10 mouse cellular contexts compared by ENCODE assay signal in genomic region chr9:122188724-122189123, GRCm38 (mm10).
DNase-seq lines count a peak whose midpoint lies in the region; ATAC-seq and TF ChIP-seq lines count a peak whose summit lies in the region.
"Had no signal": no experiment of that assay in that cellular context is flagged by ENCODE, and none has a peak within 500 bp of the region (broad histone marks: within the 10 kb centered on the region; RNA-seq: fewer than 3 reads in every experiment).

No protein-coding gene starts in this region.

- H3K4me2 ChIP-seq in intestine, postnatal 0 days (replicated peaks; ENCODE audit: low read depth) = no peak overlapping the region
- H3K4me2 ChIP-seq in stomach, embryonic 15.5 days = no peak overlapping the region
- no peak overlapping the region for H3K4me2 ChIP-seq in hindbrain, embryonic 13.5 days

- peaks cover 10% of the 10 kb centered on the region for H3K4me1 ChIP-seq in kidney, adult 2 months (ENCODE audit: control insufficient read depth, insufficient read depth, low read length)
- H3K4me1 ChIP-seq in E14TG2a.4 (replicated peaks; ENCODE audit: low read depth, low read length) = no peaks in the 10 kb centered on the region
- H3K4me1 ChIP-seq in intestine, postnatal 0 days (replicated peaks; ENCODE audit: control insufficient read depth, insufficient read depth, low read length) = no peaks in the 10 kb centered on the region
- peaks cover 9% of the 10 kb centered on the region; the same call in 1 of the 2 replicates for H3K4me1 ChIP-seq in stomach, embryonic 15.5 days
- no peaks in the 10 kb centered on the region for H3K4me1 ChIP-seq in hindbrain, embryonic 13.5 days (replicated peaks)

- H3K4me3 ChIP-seq in kidney, adult 2 months (ENCODE audit: insufficient read depth, low read depth, low read length) = no peak overlapping the region
- H3K4me3 ChIP-seq in E14TG2a.4 (replicated peaks; ENCODE audit: low read length) = no peak overlapping the region
- H3K4me3 ChIP-seq in intestine, postnatal 0 days (ENCODE audit: low read depth, low read length) = no peak overlapping the region
- H3K4me3 ChIP-seq in stomach, embryonic 15.5 days (replicated peaks) = no peak overlapping the region
- no peak overlapping the region for H3K4me3 ChIP-seq in hindbrain, embryonic 13.5 days

- ATAC-seq in intestine, postnatal 0 days = peak; percentile 92
- peak; percentile 53; the same call in 1 of the 2 replicates for ATAC-seq in stomach, embryonic 15.5 days (ENCODE audit: insufficient read depth, low FRiP score, low read depth)
- ATAC-seq in hindbrain, embryonic 13.5 days (ENCODE audit: low FRiP score) = no peak

- H3K36me3 ChIP-seq in kidney, adult 2 months (ENCODE audit: control insufficient read depth, insufficient read depth, low read length) = no peaks in the 10 kb centered on the region
- H3K36me3 ChIP-seq in E14TG2a.4 (ENCODE audit: insufficient read depth, low read length) = no peaks in the 10 kb centered on the region
- no peaks in the 10 kb centered on the region for H3K36me3 ChIP-seq in intestine, postnatal 0 days (ENCODE audit: control insufficient read depth, insufficient read depth)
- no peaks in the 10 kb centered on the region for H3K36me3 ChIP-seq in stomach, embryonic 15.5 days
- H3K36me3 ChIP-seq in hindbrain, embryonic 13.5 days = no peaks in the 10 kb centered on the region

- no peak overlapping the region for H3K9ac ChIP-seq in intestine, postnatal 0 days (ENCODE audit: low read depth, low read length)
- H3K9ac ChIP-seq in stomach, embryonic 15.5 days = no peak overlapping the region
- H3K9ac ChIP-seq in hindbrain, embryonic 13.5 days = no peak overlapping the region

- H3K27ac ChIP-seq in kidney, adult 2 months (ENCODE audit: insufficient read depth, low read depth, low read length) = no peak overlapping the region
- H3K27ac ChIP-seq in intestine, postnatal 0 days (ENCODE audit: low read depth, low read length) = no peak overlapping the region
- H3K27ac ChIP-seq in stomach, embryonic 15.5 days = no peak overlapping the region
- H3K27ac ChIP-seq in hindbrain, embryonic 13.5 days = no peak overlapping the region

- TF ChIP-seq POLR2A in kidney, adult 2 months (IDR thresholded peaks at IDR 0.05; ENCODE audit: low read depth, low read length) = no peak

- H3K9me3 ChIP-seq in E14TG2a.4 (ENCODE audit: low read length) = no peaks in the 10 kb centered on the region
- no peaks in the 10 kb centered on the region for H3K9me3 ChIP-seq in intestine, postnatal 0 days (ENCODE audit: control insufficient read depth)
- no peaks in the 10 kb centered on the region for H3K9me3 ChIP-seq in stomach, embryonic 15.5 days
- H3K9me3 ChIP-seq in hindbrain, embryonic 13.5 days = no peaks in the 10 kb centered on the region

- no peak for DNase-seq in kidney, adult 2 months
- DNase-seq in kidney, postnatal 36 days = no peak
- DNase-seq in urinary bladder, postnatal 25 days (ENCODE audit: low spot score) = no peak
- no peak for DNase-seq in gastrocnemius, adult 8-10 months (ENCODE audit: low spot score in 2 of 2)
- DNase-seq: cerebellum, postnatal 25 days; gastrocnemius, postnatal 25 days had no signal

- TF ChIP-seq CTCF in kidney, adult 2 months (conservative IDR thresholded peaks at IDR 0.05; ENCODE audit: insufficient read depth, insufficient read length, low read depth, low read length) = 0 out of 2 replicates have a peak, but pooled peaks have one; percentile 16
- TF ChIP-seq CTCF in E14TG2a.4 (conservative IDR thresholded peaks at IDR 0.05; ENCODE audit: low read length) = peak; percentile 35
- peak; percentile 71 for TF ChIP-seq CTCF in intestine, postnatal 0 days (IDR thresholded peaks at IDR 0.05; ENCODE audit: low read depth)

- no peaks in the 10 kb centered on the region for H3K27me3 ChIP-seq in kidney, adult 2 months (replicated peaks; ENCODE audit: control insufficient read depth, insufficient read depth, low read length)
- no peaks in the 10 kb centered on the region for H3K27me3 ChIP-seq in E14TG2a.4 (ENCODE audit: insufficient read depth, low read length)
- H3K27me3 ChIP-seq in intestine, postnatal 0 days (replicated peaks; ENCODE audit: control insufficient read depth, insufficient read depth, low read length) = no peaks in the 10 kb centered on the region
- H3K27me3 ChIP-seq in stomach, embryonic 15.5 days (replicated peaks) = no peaks in the 10 kb centered on the region
- no peaks in the 10 kb centered on the region for H3K27me3 ChIP-seq in hindbrain, embryonic 13.5 days

- 59% methylated on average over 1 of the region's 1 CpGs for WGBS in kidney, adult 2 months
- WGBS in intestine, postnatal 0 days = 21% methylated on average over 1 of the region's 1 CpGs
- 32% methylated on average over 1 of the region's 1 CpGs for WGBS in stomach, embryonic 15.5 days
- WGBS in hindbrain, embryonic 13.5 days = 58% methylated on average over 1 of the region's 1 CpGs

Comparison
In these comparisons a context has a peak if more than half of its experiments do, and no peak if none do; other contexts are left out.
1. CTCF ChIP-seq: peak in every context shown above with its lines; median percentile 71 in intestine, postnatal 0 days; 35 in E14TG2a.4; 16 in kidney, adult 2 months.